Mouse (Mus musculus) layer of hippocampus, adult 11-12 months (tissue): ENCODE results near the gene Surf2.

Experiments used
- DNase-seq: peaks from one replicate; pipeline ENCODE4 v3.0.0; 2022; ENCODE audit warnings: low spot score

Surf2 gene

GRCm38 (mm10) chr2:26914148-26914941 is 1.8 kb upstream of the Surf2 start:
- no peak for DNase-seq

GRCm38 (mm10) chr2:26916738-26917137 is 571 bp downstream of the Surf2 start:
- no peak for DNase-seq

DNA sequence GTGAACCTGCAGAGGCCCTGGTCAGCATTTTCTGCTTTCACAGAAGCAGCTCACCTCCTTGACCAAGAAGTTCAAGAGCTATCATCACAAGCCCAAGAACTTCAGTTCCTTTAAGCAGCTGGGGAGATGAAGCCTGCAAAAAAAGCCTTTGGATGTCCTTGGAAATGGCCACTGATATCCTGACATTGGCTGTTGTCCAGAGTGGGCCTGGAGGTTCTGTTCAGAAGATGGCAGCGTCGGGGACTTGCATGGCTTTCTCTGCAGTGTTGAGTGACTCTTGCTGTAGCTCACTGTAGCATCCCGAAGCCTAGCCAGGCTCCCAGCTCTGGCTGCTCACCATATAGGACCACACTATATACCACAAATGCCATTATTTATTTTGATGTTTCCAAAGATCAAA is 3.5 kb downstream of the Surf2 start:
- no peak for DNase-seq

- DNase-seq, result no peak
Observed at GRCm38 (mm10) chr2:26920190-26920855, 4.2 kb downstream of the Surf2 start.

DNA sequence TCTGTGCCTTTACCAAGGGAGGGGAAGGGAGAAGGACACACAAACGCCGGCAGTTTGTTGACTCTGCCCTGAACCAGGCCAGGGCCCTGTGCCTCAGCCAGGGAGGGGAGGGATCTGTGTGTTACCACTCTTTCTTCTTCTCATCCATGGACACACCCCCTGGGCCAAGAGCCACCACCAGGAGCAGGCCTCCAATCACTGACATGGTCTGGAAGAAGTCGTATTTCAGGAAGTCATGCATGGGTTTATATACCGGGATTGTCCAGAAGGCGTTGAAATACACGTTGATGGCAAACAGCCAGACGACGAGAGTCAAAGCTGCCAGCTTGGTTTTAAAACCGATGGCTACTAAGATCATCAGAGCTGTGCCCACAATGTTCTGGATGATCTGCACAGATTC is 5.6 kb downstream of the Surf2 start:
- DNase-seq, result no peak

DNA sequence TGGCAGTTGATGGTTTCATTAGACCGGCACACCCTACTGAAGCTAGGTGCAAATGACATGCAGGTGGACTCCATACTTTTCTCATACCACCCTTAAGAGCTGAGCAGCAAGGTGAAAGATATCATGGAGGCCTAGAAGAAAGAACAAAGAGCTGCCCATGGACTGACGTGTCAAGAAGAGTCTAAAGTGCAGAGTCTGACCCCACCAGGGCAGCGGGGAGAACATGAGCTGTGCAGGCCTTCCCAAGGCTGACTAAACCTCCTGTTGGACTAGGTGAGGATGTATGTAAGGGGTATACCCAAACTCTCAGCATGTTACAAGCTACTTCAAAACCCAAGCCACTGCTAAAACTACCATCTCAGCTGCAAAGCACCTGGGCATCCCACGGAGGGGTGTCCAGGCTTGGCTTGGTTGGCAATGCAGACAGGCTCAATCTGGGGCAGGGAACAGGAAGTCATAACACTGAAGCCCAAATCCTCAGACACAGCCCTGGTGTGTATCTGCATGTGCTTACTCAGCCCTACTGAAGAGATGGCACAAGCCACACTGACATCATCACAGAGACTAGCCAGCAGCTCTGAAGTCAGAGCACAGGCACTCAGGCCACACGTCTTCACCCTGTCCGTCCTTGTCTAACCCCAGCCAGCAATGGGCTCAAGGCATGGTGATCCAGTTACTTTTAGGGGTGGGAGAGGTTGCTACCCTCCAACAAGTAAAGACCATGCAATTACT is 11.7 kb downstream of the Surf2 start:
- DNase-seq, result no peak

DNA sequence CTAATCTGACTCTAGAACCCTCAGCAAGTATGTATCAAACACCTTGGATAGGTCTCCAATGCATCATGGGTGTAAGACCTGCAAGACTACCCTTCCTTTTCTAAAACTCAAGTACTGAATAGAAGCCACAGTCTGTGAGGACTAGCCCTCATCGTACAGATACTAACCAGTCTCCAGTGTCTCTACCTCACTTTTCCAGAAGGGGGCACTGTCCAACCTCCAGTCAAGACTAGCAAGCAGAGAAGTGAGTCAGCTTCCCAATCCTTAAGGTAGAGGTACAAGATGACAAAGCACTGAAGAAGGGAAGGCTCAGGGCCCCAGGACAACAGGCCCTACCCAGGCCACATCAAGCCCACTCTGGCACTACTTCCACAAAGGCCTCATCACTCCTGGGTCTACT is 14.2 kb downstream of the Surf2 start:
- peak; percentile 81 for DNase-seq

- peak; percentile 27 for DNase-seq
Observed at GRCm38 (mm10) chr2:26932473-26933303, 16.5 kb downstream of the Surf2 start.

- DNase-seq, result peak; percentile 92
Observed at GRCm38 (mm10) chr2:26933304-26934055, 17.3 kb downstream of the Surf2 start, which contains the start of the genes Surf4 and Stkld1. Gene Surf4 (minus strand): TSS chr2:26933928. Gene Stkld1 (plus strand): TSS chr2:26934047.

DNA sequence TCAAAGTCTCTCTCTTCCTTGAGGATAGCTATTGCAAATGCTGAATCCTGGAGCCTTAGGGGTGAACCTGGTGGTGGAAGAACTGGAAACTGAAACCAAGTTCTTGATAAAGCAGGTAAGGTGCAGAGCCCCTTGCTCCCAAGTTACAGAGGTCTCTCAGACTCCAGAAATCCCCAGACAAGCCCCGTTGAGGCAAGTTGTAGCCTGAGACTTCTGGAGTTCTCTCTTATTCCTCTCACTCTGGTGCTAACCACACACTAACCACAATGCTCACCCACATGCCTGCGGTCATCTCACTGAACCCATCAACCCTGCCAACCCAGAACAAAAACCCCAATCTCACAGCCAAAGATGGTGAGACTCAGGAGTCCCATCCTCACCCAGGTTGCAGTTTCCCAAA is 19.1 kb downstream of the Surf2 start:
- DNase-seq, result no peak

DNA sequence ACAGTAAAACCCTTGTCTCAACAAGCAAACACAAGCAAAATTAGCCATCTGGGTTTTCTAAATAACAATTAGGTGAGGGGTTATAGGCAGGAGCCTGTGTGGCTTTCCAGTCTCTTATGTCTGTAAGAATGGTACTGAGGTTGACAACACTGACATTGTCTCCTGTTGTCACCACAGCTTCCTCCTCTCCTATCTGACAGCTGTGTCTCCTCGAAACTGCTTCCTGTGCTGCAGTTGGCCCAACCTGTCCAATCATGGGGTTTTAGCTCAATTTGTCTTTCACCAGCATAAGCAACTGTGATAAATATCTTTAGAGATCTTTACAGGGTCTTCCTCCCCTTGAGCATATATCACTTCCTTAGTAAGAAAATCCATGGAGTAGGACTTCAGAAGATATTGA is 20.3 kb downstream of the Surf2 start:
- DNase-seq, result no peak

GRCm38 (mm10) chr2:26941539-26941938 is 25.4 kb downstream of the Surf2 start:
- no peak for DNase-seq

- DNase-seq, result no peak
Observed at GRCm38 (mm10) chr2:26943253-26943652, 27.1 kb downstream of the Surf2 start.

- no peak for DNase-seq
Observed at GRCm38 (mm10) chr2:26950411-26950810, 34.2 kb downstream of the Surf2 start.

- no peak for DNase-seq
Observed at GRCm38 (mm10) chr2:26951346-26951905, 35.3 kb downstream of the Surf2 start.

GRCm38 (mm10) chr2:26952193-26952592 is 36.0 kb downstream of the Surf2 start:
- DNase-seq, result no peak

- no peak for DNase-seq
Observed at GRCm38 (mm10) chr2:26952866-26953265, 36.7 kb downstream of the Surf2 start.

- DNase-seq, result no peak
Observed at GRCm38 (mm10) chr2:26954735-26955395, 38.7 kb downstream of the Surf2 start.

DNA sequence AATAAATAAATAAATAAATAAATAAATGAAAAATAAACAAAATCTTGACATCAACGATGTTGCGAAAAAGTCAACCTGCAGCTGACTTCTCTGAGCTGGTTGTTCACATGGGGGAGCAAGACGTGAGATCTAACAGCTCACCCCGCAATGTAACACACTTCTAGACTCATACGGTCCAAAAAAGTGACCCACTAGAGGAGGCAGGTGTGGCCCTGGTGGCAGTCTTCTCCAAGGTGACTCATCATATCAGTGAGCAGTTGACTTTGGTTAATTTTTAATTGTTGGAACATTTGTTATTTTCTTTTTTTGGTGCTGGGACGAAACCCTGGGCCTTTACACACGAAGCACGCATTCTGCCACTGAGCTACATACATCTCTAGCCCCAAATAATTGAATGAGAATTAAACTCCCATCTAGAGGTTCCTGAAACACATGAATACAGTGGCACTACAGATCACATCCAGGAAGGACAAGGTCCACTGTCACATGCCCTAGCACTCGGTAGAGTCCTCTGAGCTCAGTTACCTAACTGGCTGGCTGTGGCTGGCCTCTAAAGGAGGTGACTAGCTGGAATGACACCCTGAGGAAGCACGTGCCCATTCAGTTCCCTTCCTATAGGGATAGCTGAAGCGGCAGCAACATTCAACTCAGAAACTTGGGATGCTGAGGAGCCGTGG is 40.8 kb downstream of the Surf2 start:
- DNase-seq, result no peak

DNA sequence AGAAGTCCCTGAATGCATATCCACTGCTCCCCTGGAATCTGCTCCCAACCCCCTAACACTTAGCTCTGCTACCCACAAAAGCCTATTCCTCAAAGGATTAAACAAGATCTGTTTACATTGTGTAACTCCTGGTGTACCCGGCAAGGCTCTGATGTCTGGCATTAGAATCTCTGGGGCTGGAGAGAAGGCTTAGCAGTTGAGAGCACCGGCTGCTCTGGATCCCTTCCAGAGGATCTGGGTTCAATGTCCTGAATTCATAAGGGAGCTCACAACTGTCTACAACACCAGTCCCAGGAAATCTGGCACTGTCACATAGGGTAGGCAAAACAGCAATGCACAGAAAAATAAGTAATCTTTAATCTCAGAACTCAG is 41.3 kb downstream of the Surf2 start:
- no peak for DNase-seq
